Mouse (Mus musculus) neural tube, embryonic 11.5 days (tissue): ENCODE results near the gene Olfr876. TPM values are rescaled to one million over a fixed set of nuclear protein-coding genes. Genes with fewer than 3 reads are reported as not detected.

Source experiments
- polyA plus RNA-seq: library from polyadenylated mRNA; unstranded; fragments of >200 nt; fragmentation: Nextera tagmentation; extraction: Ambion mirVana; gene quantifications from 2 replicates; pipeline ENCODE4 v1.2.1, GENCODE M21; 2014

The Olfr876 gene
- polyA plus RNA-seq, 1 experiment from 2014 or later: not detected

Other genes with a start within 250 kb of the Olfr876 start
- 9.0 and 9.6 TPM in 2 replicates for gene Siae, start 247.3 kb upstream of the Olfr876 start, polyA plus RNA-seq
- gene Spa17, start 189.3 kb upstream of the Olfr876 start, polyA plus RNA-seq: 13.3 and 16.0 TPM in 2 replicates
- gene Tbrg1, start 145.7 kb upstream of the Olfr876 start, polyA plus RNA-seq: 135 and 142 TPM in 2 replicates
- not detected in 2 replicates for gene Panx3, start 133.8 kb upstream of the Olfr876 start, polyA plus RNA-seq
- gene Olfr160, start 86.8 kb upstream of the Olfr876 start, polyA plus RNA-seq: not detected in 2 replicates
- gene Olfr874, start 57.9 kb upstream of the Olfr876 start, polyA plus RNA-seq: not detected in 2 replicates
- not detected in 2 replicates for gene Olfr875, start 31.2 kb upstream of the Olfr876 start, polyA plus RNA-seq
- gene Olfr877, start 51.2 kb downstream of the Olfr876 start, polyA plus RNA-seq: not detected in 2 replicates
- gene Olfr145, start 93.7 kb downstream of the Olfr876 start, polyA plus RNA-seq: not detected in 2 replicates
- gene Olfr878, start 114.8 kb downstream of the Olfr876 start, polyA plus RNA-seq: not detected in 2 replicates
- not detected in 2 replicates for gene Olfr881, start 188.8 kb downstream of the Olfr876 start, polyA plus RNA-seq
- gene Olfr883, start 222.8 kb downstream of the Olfr876 start, polyA plus RNA-seq: not detected in 2 replicates
- not detected in 2 replicates for gene Olfr884, start 243.5 kb downstream of the Olfr876 start, polyA plus RNA-seq